Mouse (Mus musculus) testis, adult 2 months (tissue): ENCODE results near the gene Oasl2.

ENCODE experiments used
- CTCF ChIP-seq: fragments of 200-500 bp; IDR thresholded peaks from 2 replicates; pipeline ENCODE4 v1.5.1; 2012; ENCODE audit warnings: low read depth, mild to moderate bottlenecking, inconsistent platforms, low read length, moderate library complexity; ENCODE audit not compliant: control insufficient read depth, insufficient read depth, insufficient replicate concordance
- POLR2A ChIP-seq: fragments of 200-500 bp; IDR thresholded peaks from 2 replicates; pipeline ENCODE4 v1.6.1; 2012; ENCODE audit warnings: low read depth, mild to moderate bottlenecking, inconsistent platforms, low read length, moderate library complexity; ENCODE audit not compliant: control insufficient read depth

DNA sequence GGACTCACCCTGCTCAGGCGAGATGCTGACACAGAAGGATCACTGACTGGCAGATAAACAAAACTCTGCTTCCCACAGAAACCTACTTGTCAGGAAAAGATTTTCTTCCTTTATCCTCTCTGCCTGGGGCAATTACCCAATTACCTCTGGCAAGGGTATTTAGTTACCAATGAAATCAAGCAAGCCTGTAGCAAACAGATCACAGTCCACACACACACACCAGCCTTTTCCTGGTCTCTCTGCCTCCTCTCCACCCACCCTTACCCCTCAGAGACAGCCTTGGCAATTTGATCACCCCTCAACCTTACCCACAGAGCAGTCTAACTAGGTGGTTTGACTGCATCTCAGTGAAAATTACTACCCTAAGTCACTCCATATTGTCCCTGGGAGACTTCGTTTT, 7.7 kb upstream of the Oasl2 start:
- no peak for TF ChIP-seq CTCF
- no peak for TF ChIP-seq POLR2A
